Mouse (Mus musculus) left cerebral cortex, postnatal 25 days (tissue): ENCODE measurements at regions not wholly inside any gene's neighbourhood (a gene's known extent, or its start where the extent isn't known, plus 50 kb on each side); places are given as distances from the start of the nearest gene placed in this dataset.
"Not testable (repeated sequence)": the region's sequence is repeated elsewhere in the genome, so short reads cannot be mapped to it uniquely, and the experiment has no call there.

Source experiments
- DNase-seq, 2 experiments: peaks; one replicate each; pipeline ENCODE4 v3.0.0; 2022; ENCODE audit warnings: low spot score in 2 of 2, mixed read lengths in 1 of 2
- intact Hi-C: fragments of 180-260 bp; cut with DNase I; formaldehyde crosslinking; loops from one replicate; pipeline ENCODE4 v1.15.1; 2025

DNA sequence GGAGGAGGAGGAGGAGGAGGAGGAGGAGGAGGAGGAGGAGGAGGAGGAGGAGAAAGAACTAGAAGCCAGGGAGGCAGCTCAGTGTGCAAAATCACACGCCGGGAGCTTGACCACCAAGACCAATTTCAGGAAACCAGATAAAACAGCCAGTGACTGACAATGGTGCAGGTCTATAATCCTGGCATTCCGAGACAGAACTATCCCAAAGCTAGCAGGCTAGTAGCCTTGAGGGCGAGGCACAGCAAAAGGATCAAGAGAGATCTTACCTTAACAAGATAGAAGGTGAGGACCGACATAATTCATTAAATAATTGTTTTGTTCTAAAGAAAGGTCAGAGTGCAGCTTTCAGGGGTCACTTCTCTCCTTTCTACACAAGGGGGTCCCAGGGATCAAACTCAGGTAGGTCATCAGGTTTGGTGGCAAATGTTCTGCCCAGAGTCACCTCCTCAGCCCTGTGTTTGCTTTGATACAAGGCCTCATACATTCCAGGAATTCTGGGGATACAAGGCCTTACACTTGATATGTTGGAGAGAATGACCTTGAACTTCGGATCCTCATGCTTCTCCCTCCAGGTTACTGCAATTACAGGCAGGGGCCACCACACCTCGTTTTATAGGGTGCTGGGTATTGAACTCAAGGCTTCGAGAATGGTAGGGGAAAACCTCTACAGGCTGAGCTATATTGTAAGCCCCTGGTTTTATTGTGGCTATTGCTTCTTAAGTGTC is 54.2 kb upstream of the Jarid2 start:
- no peak for DNase-seq
- intact Hi-C loops, result no loop called here

DNA sequence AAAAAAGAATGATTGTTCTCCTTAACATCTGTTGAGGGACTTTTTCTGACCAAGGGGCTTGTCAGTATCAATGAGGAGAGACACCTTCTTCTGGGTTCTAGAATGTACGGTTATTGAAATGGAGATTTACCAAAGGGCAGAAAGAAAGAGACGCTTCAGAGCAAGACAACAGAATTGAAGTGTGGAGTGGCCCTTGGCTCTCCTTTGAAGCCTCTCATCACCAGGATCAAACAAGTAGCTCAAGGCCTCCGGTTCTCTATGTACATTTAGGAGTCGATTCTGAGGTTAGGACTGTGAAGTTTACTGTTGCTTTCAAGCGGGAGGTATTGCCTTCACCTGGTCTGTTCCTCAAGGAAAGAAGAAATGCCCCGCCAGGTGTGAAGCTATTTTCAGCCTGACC is 53.2 kb upstream of the Jarid2 start:
- no peak for DNase-seq
- intact Hi-C loops, result no loop called here

DNA sequence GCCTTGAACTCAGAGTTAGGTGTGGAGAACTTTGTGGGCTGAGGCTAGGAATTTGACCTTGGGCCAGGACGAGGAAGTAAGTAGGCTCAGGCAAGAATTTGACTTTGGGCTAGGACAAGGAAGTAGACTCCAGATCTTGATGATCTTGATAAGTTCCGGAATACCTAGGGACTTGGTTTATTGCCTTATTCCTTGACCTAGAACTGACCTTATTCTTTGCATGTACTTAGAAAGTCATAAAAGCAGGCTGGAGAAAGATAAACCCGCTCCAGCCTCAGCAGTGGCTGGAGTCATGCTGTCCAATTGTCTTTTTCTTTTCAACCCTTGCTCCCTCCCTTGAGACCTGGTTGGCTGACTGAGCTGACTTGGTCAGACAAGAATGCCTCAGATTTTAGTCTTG is 51.2 kb upstream of the Jarid2 start:
- intact Hi-C loops, result no loop called here
- DNase-seq, result no peak

DNA sequence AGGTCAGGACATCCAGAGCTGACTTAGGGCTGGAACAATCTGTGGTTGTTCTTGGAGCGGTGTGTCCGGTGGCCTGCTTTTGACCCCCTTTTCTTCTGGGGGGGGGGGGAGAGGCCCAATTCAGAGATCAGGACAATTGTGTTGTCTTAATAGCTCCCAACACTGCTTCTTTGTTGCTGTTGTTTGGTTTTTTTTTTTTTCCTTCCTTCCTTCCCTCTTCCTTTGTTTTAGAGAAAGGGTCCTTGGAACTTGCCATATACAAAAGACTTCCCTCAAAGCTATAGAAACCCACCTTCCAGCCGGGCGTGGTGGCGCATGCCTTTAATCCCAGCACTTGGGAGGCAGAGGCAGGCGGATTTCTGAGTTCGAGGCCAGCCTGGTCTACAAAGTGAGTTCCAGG is 49.8 kb upstream of the Jarid2 start:
- intact Hi-C loops, DNase-seq: not testable (repeated sequence)
